Mouse (Mus musculus) c-Kit-negative CD71-positive TER-119-positive erythroid progenitor cells, embryonic 14.5 days (primary cell): Measurements from ENCODE around the gene Reg4.

Source experiments
- DNase-seq: peaks from one replicate; pipeline ENCODE4 v3.0.0-alpha.2; 2013; ENCODE audit warnings: low read depth, low spot score

The Reg4 gene

GRCm38 (mm10) chr3:98237240-98237639 lies 15.3 kb downstream of the Reg4 start:
- no peak for DNase-seq

- no peak for DNase-seq
These were observed 16.2 kb downstream of the Reg4 start for GRCm38 (mm10) chr3:98238150-98238549.

GRCm38 (mm10) chr3:98242051-98242450 lies 20.1 kb downstream of the Reg4 start:
- no peak for DNase-seq

- no peak for DNase-seq
These were observed 20.6 kb downstream of the Reg4 start for GRCm38 (mm10) chr3:98242458-98243037.

- no peak for DNase-seq
These were observed 23.9 kb downstream of the Reg4 start for GRCm38 (mm10) chr3:98245892-98246291.

- DNase-seq, result no peak
These were observed 25.2 kb downstream of the Reg4 start for GRCm38 (mm10) chr3:98246985-98247751.

GRCm38 (mm10) chr3:98249378-98249777 lies 27.4 kb downstream of the Reg4 start:
- no peak for DNase-seq

- DNase-seq, result no peak
These were observed 28.0 kb downstream of the Reg4 start for GRCm38 (mm10) chr3:98249833-98250448.

GRCm38 (mm10) chr3:98254059-98254458 lies 32.1 kb downstream of the Reg4 start:
- DNase-seq, result no peak

- no peak for DNase-seq
These were observed 33.0 kb downstream of the Reg4 start for GRCm38 (mm10) chr3:98254656-98255583.

GRCm38 (mm10) chr3:98258723-98259122 lies 36.8 kb downstream of the Reg4 start:
- DNase-seq, result no peak

GRCm38 (mm10) chr3:98259271-98259751 lies 37.4 kb downstream of the Reg4 start:
- DNase-seq, result no peak

- DNase-seq, result no peak
These were observed 38.6 kb downstream of the Reg4 start for GRCm38 (mm10) chr3:98260534-98260933.

- DNase-seq, result no peak
These were observed 39.5 kb downstream of the Reg4 start for GRCm38 (mm10) chr3:98261415-98261814.

- no peak for DNase-seq
These were observed 40.2 kb downstream of the Reg4 start for GRCm38 (mm10) chr3:98262133-98262532.

- DNase-seq, result no peak
These were observed 45.3 kb downstream of the Reg4 start for GRCm38 (mm10) chr3:98267249-98267651.

- DNase-seq, result no peak
These were observed 51.9 kb downstream of the Reg4 start for GRCm38 (mm10) chr3:98273623-98274398.

GRCm38 (mm10) chr3:98279682-98280081 lies 57.7 kb downstream of the Reg4 start:
- DNase-seq, result no peak

GRCm38 (mm10) chr3:98280204-98280932 lies 58.4 kb downstream of the Reg4 start, which contains the start of gene Hmgcs2:
Hmgcs2 (plus strand) TSS chr3:98280435.
- DNase-seq, result no peak
